Mouse (Mus musculus): Measurements from ENCODE around the gene Cdk6. TPM values are rescaled to one million over a fixed set of nuclear protein-coding genes. Genes with fewer than 3 reads are reported as not detected.
A peak's percentile ranks its signal among the peaks of the same experiment; 100 is the strongest.
"Not testable (repeated sequence)": the region's sequence is repeated elsewhere in the genome, so short reads cannot be mapped to it uniquely, and the experiment has no call there.

Gene Cdk6
- polyA plus RNA-seq, 1 experiment from 2014 or later, result 6.3 TPM

- H3K27me3 ChIP-seq (ENCODE audit: control insufficient read depth, insufficient read depth, low read depth, low read length), result no peaks in the 10 kb centered on the region
- no peak overlapping the region for H3K4me3 ChIP-seq (ENCODE audit: low read depth, low read length)
- H3K9ac ChIP-seq (ENCODE audit: low read depth, low read length), result no peak overlapping the region
- ATAC-seq, result no peak
- H3K27ac ChIP-seq (ENCODE audit: low read length), result no peak overlapping the region
- no peaks in the 10 kb centered on the region for H3K4me1 ChIP-seq (ENCODE audit: control insufficient read depth, insufficient read depth, low read length)
- H3K9me3 ChIP-seq (replicated peaks; ENCODE audit: control insufficient read depth, low read length, poor library complexity, severe bottlenecking), result no peaks in the 10 kb centered on the region
- WGBS, result 79% methylated on average over 3 of the region's 3 CpGs
- no peak overlapping the region for H3K4me2 ChIP-seq (ENCODE audit: low read length)
- no peaks in the 10 kb centered on the region for H3K36me3 ChIP-seq (ENCODE audit: control insufficient read depth, insufficient read depth, low read length)
Observed at GRCm38 (mm10) chr5:3420832-3421228, 79.5 kb downstream of the Cdk6 start.

GRCm38 (mm10) chr5:3433131-3433700, 91.9 kb downstream of the Cdk6 start:
- not testable (repeated sequence) for H3K9me3 ChIP-seq (replicated peaks; ENCODE audit: control insufficient read depth, low read length, poor library complexity, severe bottlenecking); ATAC-seq; H3K4me2 ChIP-seq (ENCODE audit: low read length); H3K4me3 ChIP-seq (ENCODE audit: low read depth, low read length); H3K36me3 ChIP-seq (ENCODE audit: control insufficient read depth, insufficient read depth, low read length); H3K9ac ChIP-seq (ENCODE audit: low read depth, low read length); H3K4me1 ChIP-seq (ENCODE audit: control insufficient read depth, insufficient read depth, low read length); H3K27ac ChIP-seq (ENCODE audit: low read length); H3K27me3 ChIP-seq (ENCODE audit: control insufficient read depth, insufficient read depth, low read depth, low read length)
- 76% methylated on average over 17 of the region's 20 CpGs for WGBS

GRCm38 (mm10) chr5:3434105-3434504, 92.8 kb downstream of the Cdk6 start:
- not testable (repeated sequence) for H3K9ac ChIP-seq (ENCODE audit: low read depth, low read length); H3K27me3 ChIP-seq (ENCODE audit: control insufficient read depth, insufficient read depth, low read depth, low read length); ATAC-seq; H3K4me3 ChIP-seq (ENCODE audit: low read depth, low read length); H3K27ac ChIP-seq (ENCODE audit: low read length); H3K36me3 ChIP-seq (ENCODE audit: control insufficient read depth, insufficient read depth, low read length); H3K4me1 ChIP-seq (ENCODE audit: control insufficient read depth, insufficient read depth, low read length); H3K9me3 ChIP-seq (replicated peaks; ENCODE audit: control insufficient read depth, low read length, poor library complexity, severe bottlenecking); H3K4me2 ChIP-seq (ENCODE audit: low read length)
- WGBS, result 94% methylated on average over 5 of the region's 5 CpGs

- not testable (repeated sequence) for H3K9me3 ChIP-seq (replicated peaks; ENCODE audit: control insufficient read depth, low read length, poor library complexity, severe bottlenecking); H3K4me1 ChIP-seq (ENCODE audit: control insufficient read depth, insufficient read depth, low read length); H3K9ac ChIP-seq (ENCODE audit: low read depth, low read length); H3K36me3 ChIP-seq (ENCODE audit: control insufficient read depth, insufficient read depth, low read length); H3K27me3 ChIP-seq (ENCODE audit: control insufficient read depth, insufficient read depth, low read depth, low read length); H3K27ac ChIP-seq (ENCODE audit: low read length); H3K4me2 ChIP-seq (ENCODE audit: low read length); ATAC-seq; H3K4me3 ChIP-seq (ENCODE audit: low read depth, low read length)
- WGBS, result 93% methylated on average over 8 of the region's 9 CpGs
Observed at GRCm38 (mm10) chr5:3438453-3439003, 97.2 kb downstream of the Cdk6 start.

- not testable (repeated sequence) for H3K4me1 ChIP-seq (ENCODE audit: control insufficient read depth, insufficient read depth, low read length); H3K9ac ChIP-seq (ENCODE audit: low read depth, low read length); ATAC-seq; H3K4me2 ChIP-seq (ENCODE audit: low read length); H3K36me3 ChIP-seq (ENCODE audit: control insufficient read depth, insufficient read depth, low read length); H3K27ac ChIP-seq (ENCODE audit: low read length); H3K27me3 ChIP-seq (ENCODE audit: control insufficient read depth, insufficient read depth, low read depth, low read length); H3K4me3 ChIP-seq (ENCODE audit: low read depth, low read length); H3K9me3 ChIP-seq (replicated peaks; ENCODE audit: control insufficient read depth, low read length, poor library complexity, severe bottlenecking)
- 92% methylated on average over 6 of the region's 6 CpGs for WGBS
Observed at GRCm38 (mm10) chr5:3439386-3439785, 98.1 kb downstream of the Cdk6 start.

GRCm38 (mm10) chr5:3442524-3442923, 101.2 kb downstream of the Cdk6 start:
- H3K4me3 ChIP-seq (ENCODE audit: low read depth, low read length); H3K36me3 ChIP-seq (ENCODE audit: control insufficient read depth, insufficient read depth, low read length); ATAC-seq; H3K4me1 ChIP-seq (ENCODE audit: control insufficient read depth, insufficient read depth, low read length); H3K27me3 ChIP-seq (ENCODE audit: control insufficient read depth, insufficient read depth, low read depth, low read length); H3K9ac ChIP-seq (ENCODE audit: low read depth, low read length); H3K4me2 ChIP-seq (ENCODE audit: low read length); H3K9me3 ChIP-seq (replicated peaks; ENCODE audit: control insufficient read depth, low read length, poor library complexity, severe bottlenecking); H3K27ac ChIP-seq (ENCODE audit: low read length): not testable (repeated sequence)
- WGBS, result 86% methylated on average over 3 of the region's 3 CpGs

- H3K36me3 ChIP-seq (ENCODE audit: control insufficient read depth, insufficient read depth, low read length); H3K4me2 ChIP-seq (ENCODE audit: low read length); H3K4me3 ChIP-seq (ENCODE audit: low read depth, low read length); H3K27ac ChIP-seq (ENCODE audit: low read length); H3K27me3 ChIP-seq (ENCODE audit: control insufficient read depth, insufficient read depth, low read depth, low read length); H3K4me1 ChIP-seq (ENCODE audit: control insufficient read depth, insufficient read depth, low read length); ATAC-seq; H3K9me3 ChIP-seq (replicated peaks; ENCODE audit: control insufficient read depth, low read length, poor library complexity, severe bottlenecking); H3K9ac ChIP-seq (ENCODE audit: low read depth, low read length): not testable (repeated sequence)
- WGBS, result 38% methylated on average over 9 of the region's 9 CpGs
Observed at GRCm38 (mm10) chr5:3451233-3451632, 109.9 kb downstream of the Cdk6 start.

- not testable (repeated sequence) for H3K9me3 ChIP-seq (replicated peaks; ENCODE audit: control insufficient read depth, low read length, poor library complexity, severe bottlenecking); H3K4me3 ChIP-seq (ENCODE audit: low read depth, low read length); H3K4me1 ChIP-seq (ENCODE audit: control insufficient read depth, insufficient read depth, low read length); H3K27me3 ChIP-seq (ENCODE audit: control insufficient read depth, insufficient read depth, low read depth, low read length); H3K36me3 ChIP-seq (ENCODE audit: control insufficient read depth, insufficient read depth, low read length); H3K9ac ChIP-seq (ENCODE audit: low read depth, low read length); H3K27ac ChIP-seq (ENCODE audit: low read length); H3K4me2 ChIP-seq (ENCODE audit: low read length)
- peak; percentile 54; the same call in 1 of the 2 replicates for ATAC-seq
- WGBS, result 2% methylated on average over 6 of the region's 6 CpGs
Observed at GRCm38 (mm10) chr5:3453946-3454345, 112.7 kb downstream of the Cdk6 start.

GRCm38 (mm10) chr5:3460907-3461306, 119.6 kb downstream of the Cdk6 start:
- H3K27ac ChIP-seq (ENCODE audit: low read length), result no peak overlapping the region
- H3K9ac ChIP-seq (ENCODE audit: low read depth, low read length), result no peak overlapping the region
- no peaks in the 10 kb centered on the region for H3K27me3 ChIP-seq (ENCODE audit: control insufficient read depth, insufficient read depth, low read depth, low read length)
- WGBS, result 88% methylated on average over 9 of the region's 9 CpGs
- H3K36me3 ChIP-seq (ENCODE audit: control insufficient read depth, insufficient read depth, low read length), result no peaks in the 10 kb centered on the region
- no peak overlapping the region for H3K4me3 ChIP-seq (ENCODE audit: low read depth, low read length)
- no peaks in the 10 kb centered on the region for H3K9me3 ChIP-seq (replicated peaks; ENCODE audit: control insufficient read depth, low read length, poor library complexity, severe bottlenecking)
- H3K4me1 ChIP-seq (ENCODE audit: control insufficient read depth, insufficient read depth, low read length), result no peaks in the 10 kb centered on the region
- no peak for ATAC-seq
- no peak overlapping the region for H3K4me2 ChIP-seq (ENCODE audit: low read length)
